Mouse (Mus musculus) right cerebral cortex, postnatal 10 days (tissue): ENCODE measurements at regions not wholly inside any gene's neighbourhood (a gene's known extent, or its start where the extent isn't known, plus 50 kb on each side); places are given as distances from the start of the nearest gene placed in this dataset.

ENCODE experiments used
- DNase-seq, 2 experiments: peaks; one replicate each; pipeline ENCODE4 v3.0.0; 2021; ENCODE audit warnings: low spot score in 2 of 2

DNA sequence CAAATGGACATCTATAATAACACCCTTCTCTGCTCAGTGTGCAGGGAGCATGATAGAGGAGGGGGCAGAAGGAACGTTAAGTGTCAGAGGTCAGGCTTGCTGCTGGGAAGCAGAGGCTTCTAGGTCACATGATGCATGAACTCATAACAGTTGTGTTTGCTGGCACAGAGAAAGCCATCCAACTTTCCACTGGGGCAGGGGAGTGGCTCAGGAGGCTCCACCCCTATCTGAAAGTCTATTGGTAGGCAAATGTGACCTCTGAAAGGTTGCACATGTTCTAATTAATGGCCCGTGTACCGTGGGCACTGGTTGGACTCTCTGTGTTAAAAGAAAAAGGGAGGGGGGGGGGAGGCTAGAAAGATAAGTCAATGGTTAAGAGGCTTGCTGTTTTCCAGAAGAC is 224.6 kb downstream of the Slc16a7 start:
- DNase-seq = no peak

DNA sequence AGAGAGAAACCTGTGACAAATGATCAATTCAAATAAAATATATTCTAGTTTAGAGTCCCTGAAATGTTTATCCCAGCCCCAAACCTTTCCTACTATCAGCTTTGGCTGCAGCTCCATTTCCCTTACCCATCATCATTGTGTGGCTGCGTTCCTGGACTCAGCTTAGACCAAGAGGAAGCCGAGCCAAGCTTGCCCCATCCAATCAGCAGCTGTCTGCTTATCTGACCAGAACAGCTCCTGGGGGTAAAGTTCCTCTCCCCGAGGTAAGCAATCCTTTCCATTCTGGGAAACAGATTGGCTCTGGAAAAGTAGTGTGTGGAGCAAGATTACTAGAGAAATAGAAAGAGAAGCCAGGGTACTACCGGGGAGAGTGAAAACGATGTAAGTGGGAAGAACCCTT is 228.2 kb downstream of the Slc16a7 start:
- DNase-seq = no peak

DNA sequence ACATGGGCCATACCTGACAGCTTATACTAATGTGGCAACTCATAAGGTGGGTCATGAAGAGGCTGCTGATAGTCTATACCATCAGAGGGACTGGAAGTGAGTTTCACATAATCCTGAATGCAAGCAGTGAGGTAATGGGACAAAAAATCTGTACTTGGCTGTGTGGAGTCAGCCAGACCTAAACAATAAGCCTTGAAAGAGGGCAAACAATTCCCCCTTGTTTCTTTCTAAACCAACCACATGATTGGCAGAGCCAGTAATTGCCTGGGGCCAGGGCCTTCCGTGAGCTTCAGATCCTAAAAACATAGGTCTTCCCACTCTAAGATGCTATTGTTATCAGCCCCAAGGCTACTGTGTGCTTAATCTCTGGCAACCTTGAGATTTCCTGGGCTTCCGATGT is 240.5 kb downstream of the Slc16a7 start:
- DNase-seq = no peak

DNA sequence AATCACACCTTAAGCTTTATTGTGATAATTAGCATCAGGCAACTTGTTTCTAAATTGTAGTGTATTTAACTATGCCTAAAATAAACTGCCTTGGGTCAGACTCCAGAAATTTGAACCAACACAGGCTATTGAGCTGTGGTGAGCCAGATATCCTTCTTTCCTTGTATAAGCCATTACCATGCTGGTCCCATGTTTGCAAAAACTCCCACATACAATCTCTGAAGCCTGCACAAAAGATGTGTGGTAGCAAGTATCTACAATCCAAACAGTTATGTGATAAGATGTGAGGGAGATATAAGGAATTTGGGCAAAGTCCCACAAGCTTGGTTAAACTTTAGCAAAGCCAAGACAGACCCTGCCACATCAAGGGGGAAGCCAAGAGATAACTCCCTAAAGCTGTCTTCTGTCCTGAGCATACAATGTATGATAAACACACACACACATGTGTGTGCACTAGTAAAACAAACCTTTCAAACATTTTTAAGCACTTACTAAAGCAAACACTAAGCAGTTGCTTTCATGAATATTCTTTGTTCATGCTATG is 242.0 kb downstream of the Slc16a7 start:
- no peak for DNase-seq

DNA sequence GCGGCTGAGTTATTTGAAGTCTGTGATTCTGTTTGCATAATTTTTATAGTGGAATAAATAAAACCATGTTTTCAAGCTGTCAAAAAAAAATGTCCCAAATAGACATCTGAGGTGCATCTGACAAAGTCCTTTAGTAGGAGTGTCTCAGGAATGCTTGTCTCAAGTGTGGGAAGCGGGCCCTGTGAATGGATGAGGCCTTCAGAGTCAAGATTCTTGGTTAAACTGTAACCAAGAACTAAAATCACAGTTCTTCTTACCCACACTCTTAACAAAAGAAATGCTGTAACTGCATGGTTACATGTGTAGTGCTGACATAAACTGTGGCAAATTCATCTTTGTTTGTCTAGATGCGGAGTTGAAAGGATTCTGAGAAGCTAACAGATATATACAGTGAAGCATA is 242.9 kb downstream of the Slc16a7 start:
- no peak for DNase-seq

DNA sequence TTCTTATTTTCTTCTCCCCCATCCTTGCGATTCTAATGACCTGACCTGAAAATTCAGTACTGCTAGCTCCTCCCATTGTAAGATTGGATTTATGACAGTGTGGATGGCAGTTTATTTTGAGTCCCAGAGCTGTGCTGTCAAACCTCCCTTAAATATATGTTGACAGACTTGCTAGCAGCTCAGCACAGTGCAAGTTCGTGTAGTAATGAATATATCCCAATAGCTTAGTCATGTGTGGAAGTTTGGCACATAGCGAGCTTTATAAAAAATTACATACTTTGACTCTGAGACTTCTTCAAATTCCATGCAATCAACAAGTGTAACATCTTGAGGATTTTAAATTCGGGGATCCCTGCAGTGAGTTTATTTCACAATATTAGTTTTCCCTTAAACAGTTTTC is 243.5 kb downstream of the Slc16a7 start:
- DNase-seq = no peak

DNA sequence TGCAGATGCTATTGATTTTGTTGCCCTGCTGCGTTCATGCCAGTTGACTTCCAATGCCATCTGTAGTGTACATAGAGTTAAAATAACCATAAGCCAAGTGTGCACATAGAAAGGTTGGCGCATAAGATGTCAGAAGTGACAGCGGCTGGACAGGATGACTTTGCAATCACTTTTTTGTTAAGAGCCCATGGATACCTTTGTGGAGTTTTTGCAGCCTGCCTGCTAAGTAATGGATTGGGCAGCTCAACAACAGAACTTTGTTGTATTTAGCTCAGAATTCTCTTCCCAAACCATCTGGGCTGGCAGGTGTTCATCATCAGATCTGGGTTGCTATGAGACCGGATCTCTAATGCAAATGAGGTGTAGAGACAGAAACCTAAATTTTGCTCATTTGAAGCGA is 267.5 kb downstream of the Slc16a7 start:
- peak; percentile 83 to 91 for DNase-seq

DNA sequence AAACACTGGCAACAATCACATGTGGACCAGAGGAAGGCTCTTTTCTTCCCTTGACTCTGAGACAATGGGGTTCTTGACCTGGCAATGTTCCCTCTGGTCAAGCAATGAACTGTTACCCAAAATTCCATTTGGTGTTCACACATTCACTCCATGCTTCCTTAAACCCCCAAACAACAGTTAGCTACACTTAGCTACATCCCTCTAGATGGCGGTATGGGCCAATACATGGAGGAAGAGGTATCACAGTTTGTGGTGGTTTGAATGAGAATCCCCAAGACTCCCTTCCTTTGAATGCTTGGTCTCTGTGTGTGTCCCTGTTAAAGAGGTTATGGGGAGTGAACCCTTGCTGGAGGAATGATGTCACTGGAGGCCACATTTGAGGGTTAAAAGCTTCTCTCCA is 274.9 kb downstream of the Slc16a7 start:
- no peak for DNase-seq

DNA sequence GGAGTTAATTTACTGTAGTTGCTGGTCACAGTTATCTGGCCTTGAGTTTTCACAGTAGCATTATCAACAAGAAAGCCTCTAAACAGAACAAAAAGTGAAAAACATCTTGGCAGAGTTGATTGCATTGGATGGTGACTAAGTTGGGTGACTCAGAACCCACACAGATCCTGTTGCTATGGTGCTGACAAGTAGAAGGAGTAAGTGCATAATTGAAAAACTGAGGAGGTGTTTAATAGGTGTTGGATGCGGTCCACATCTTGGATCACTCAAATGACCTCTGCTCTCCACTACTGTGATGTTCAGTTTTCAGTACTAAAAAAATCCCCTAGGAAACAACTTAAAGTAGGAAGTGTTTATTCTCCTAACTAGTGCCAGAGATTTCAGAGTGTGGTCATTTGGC is 280.3 kb downstream of the Slc16a7 start:
- DNase-seq = no peak

DNA sequence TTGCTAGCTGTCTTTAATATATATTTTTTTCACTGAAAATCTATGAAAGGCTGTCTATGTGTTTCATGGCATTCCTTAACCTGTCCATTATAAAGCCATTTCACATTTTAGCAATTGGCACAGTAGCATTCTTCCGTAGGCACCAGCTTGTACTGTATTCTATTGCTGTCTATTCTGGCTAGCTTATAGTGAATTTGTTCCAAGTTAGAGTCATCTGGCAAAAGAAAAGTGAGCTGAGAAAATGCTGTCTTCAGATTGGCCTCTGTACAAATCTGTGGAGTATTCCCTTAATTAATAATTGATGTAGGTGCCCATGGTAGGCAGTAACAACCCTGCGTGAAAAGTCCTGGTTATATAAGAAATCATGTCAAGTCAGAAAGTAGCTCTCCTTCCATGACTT is 304.3 kb downstream of the Slc16a7 start:
- DNase-seq = no peak

DNA sequence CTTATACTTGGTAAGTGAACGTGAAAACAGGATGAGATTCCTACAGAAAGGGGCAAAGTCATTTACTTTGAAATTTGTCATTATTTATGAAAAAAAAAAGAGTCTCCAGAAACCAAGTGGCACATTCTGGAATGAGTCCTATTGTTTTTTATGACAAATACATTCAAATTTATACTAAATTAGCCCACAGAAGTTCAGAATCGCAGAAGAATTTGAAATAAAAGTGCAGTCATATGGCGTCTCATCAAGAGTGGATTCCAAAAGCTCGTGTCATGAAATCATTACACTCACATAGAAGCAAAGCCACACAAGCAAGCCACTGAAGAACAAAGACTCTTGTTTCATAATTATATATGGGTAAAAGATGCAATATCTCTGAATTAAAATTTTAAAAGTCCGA is 316.9 kb downstream of the Slc16a7 start:
- DNase-seq = no peak

DNA sequence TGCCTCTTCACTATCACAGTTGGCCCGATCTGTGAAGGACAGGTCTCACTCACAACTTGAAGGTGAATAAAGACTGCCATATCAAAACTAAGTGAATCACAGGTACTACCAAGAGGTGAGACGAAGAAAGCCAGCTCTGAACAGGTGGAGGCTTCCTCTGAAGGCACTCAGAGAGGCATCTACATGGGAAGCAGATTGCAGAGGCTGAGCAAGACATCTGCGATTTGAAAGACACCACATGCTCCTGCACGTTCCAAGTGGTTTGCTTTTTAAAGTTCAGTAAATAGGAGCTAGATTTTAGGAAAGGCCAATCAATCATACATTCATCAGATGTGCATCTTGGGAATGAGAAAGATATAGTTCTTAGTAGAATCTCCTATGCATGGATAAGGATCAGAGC is 319.0 kb downstream of the Slc16a7 start:
- peak; percentile 34 to 47 for DNase-seq

DNA sequence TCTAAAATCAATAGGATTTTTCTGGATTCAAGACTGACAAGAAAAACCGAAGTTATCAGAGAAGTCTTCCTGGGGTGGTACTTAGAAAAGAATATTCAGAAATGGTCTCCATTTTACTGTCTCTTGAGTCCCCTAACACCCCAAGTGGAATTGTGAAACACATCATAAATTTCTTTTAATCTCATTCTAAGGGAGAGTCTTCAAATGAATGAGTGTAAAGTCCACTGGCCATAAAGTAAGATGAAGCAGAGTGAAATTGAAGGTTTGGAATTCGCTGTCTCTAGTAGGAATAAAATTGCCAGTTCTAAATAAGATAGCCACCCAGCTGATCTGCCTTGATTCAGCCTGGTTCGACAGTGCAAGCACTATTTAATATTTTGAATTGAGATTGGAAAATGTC is 350.0 kb downstream of the Slc16a7 start:
- DNase-seq = no peak

DNA sequence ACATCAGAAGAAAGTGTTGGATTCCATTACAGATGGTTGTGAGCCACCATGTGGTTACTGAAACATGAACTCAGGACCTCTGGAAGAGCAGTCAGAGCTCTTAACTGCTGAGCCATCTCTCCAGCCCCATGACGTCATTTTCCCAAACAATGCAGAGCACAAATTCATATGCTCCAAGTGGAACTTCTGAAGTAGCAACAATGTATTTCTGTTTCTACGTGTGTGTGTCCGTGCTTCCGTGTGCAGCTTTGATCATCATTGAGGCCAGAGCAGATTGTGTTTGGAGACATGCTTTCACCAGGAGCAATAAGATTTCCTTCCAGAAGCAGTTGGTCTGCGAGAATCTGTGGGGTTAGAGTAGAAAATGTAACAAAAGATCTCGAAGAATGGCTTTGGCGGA is 353.6 kb downstream of the Slc16a7 start:
- no peak for DNase-seq

DNA sequence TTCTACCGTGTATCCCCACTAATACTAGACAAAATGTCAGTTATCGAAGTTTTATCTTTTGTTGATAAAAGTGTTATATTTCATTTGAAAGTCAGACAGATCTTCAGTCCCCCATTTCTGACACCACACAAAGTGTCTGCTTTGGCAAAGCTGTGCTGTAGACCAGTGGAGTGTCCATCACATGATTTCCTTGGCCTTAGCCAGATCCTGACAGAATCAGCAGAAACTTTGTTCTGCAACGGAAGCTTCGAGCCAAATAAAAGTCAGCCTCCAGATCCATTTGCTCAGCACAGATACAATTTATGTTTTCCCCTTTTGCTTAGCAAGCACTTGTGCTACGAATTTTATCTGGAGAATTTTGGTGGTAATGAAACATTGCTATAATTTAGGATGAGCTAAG is 360.9 kb downstream of the Slc16a7 start:
- DNase-seq = peak in 1 of 2 experiments; percentile 22

DNA sequence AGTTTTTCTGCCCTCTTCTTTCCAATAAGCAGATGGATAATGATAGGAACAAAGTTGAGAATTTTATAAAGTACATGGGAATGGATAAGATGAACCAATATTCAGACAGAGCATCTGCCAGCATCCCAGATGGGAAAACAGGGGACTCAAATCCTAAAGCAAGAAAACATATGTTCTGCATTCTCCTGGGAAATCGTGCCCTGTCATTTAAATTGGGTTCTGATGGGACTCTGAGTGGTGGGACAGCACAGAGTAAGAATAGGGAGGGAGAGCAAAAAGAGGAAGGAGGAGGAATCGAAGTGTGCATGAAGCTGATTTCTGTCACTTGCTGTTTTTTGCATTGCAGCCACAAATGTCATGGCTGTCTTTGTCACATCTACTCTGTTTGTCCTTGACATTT is 362.4 kb downstream of the Slc16a7 start:
- DNase-seq = peak; percentile 30 to 42
